Mouse (Mus musculus) fat pad, adult 2 months (tissue): ENCODE results near the gene Clrn3.

Experiments
- DNase-seq: peaks from one replicate; pipeline ENCODE4 v3.0.0-alpha.2; 2011; ENCODE audit warnings: low read depth, low spot score; ENCODE audit errors: extremely low read depth

Clrn3 gene

DNA sequence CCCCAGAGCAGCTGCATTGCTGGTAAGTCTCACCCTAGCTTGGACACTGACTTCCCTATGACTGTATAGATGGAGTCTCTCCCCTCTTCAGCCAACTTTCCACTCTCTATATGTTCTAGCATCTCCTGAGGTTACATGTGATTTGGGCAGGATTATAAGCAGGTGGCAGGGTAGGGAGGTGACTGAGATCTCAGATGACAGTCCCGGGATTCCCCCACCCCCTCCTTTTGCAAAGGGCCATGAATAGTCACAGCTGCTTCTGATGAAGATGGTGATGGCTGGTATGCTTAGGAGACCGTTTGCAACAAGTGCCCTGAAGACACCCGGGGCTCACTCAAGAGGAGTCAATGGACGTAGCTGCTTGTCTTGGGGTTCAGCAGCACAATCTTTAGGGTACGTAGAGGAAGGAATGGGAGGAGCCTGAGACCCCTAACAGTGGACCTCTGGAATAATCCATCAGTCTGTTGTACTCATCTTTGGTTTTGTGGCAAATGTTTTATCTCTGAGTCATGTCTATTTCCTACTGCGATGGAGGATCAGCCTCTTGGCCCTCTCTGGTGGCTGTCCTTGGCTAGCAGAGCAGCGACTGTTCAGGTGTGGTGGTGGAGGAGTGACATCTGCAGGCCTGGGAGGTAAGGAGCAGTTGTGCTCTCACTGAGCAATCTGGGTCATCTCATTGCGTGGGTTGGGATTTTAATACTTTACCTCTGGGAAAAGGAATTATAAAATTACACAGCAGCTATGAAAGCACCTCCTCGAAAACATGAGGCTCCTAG, 38.5 kb downstream of the Clrn3 start:
- no peak for DNase-seq

DNA sequence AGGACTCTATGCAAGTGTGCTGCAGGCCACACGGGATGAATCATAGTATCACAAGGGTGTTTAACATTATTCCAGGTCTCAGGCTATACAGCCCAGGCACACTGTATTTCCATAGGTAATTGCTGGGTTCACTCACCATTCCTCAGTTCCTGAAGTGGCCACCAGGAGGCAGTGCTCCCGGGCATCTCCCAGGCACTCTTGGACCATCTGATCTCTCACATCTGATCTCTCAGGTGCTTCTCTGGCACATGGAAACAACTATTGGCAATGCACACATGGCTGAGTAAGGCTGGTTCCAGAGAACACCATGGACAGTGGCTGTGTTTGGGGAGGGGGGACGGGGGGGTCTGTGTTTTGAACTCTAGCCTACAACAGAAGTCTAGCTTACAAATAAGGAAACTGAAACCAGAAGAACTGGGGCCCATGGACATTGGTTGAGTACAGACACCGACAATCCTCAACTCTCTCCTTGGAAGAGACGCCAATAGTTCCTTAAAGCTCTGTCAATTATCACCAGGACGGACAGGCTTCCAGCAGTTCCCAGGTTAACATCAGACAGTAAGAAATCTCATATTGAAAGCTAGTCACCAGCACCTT, 40.1 kb downstream of the Clrn3 start:
- DNase-seq = no peak

DNA sequence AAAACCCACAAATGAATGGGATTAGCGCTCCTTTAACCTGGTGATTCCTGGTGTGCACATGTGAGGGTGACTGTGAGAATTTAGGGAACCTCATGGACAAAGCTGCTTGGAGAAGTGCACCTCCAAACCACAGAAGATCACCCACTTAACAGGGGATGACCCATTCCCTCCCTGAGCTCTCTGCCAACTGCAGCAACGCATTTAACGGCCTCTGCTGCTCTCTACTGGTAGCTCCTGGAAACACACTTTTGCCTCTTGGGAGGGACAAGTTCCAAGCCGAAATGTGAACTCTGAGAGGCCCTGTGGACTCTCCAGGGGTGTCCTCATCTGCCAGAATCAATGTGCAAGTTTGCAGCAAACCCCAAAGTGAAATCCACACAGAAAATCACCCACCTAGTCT, 41.0 kb downstream of the Clrn3 start:
- DNase-seq = no peak

GRCm38 (mm10) chr7:135486645-135487382, 41.6 kb downstream of the Clrn3 start:
- no peak for DNase-seq

- no peak for DNase-seq
These were observed 42.6 kb downstream of the Clrn3 start for GRCm38 (mm10) chr7:135485796-135486410.

DNA sequence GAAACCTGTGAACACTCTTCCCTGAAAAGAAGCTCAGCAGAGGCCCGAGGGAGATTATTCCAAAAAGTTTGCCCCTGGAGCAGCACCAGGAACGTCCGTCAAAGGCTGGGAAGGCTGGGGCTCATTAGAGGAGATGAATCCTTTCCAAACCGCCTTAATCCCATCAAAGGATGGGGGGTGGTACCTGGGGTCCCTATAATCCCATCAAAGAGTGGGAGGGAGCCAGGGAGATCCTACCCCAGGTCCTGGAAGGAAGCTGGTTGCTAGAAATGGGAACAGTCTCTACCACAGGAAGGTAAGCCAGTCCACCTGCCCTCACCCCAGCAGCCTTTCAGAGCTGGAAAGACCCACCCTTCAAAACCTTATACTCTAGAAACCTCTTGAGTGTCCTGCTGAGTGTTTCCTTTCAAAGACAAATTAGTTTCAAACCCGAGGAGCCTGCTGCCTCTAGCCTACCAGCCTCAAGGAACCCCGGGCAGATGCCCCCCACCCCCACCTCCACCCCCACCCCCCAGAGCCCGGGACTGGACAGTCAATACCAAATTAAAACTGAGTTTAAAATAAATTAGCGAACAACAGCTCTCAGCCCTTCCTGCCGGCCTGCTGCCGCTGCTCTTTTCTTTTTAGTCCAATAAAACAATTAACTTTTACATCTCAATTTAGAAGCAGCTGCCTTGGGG, 43.2 kb downstream of the Clrn3 start:
- no peak for DNase-seq

- no peak for DNase-seq
These were observed 44.1 kb downstream of the Clrn3 start for GRCm38 (mm10) chr7:135484341-135484740.

GRCm38 (mm10) chr7:135483751-135484150, 44.7 kb downstream of the Clrn3 start:
- DNase-seq = no peak

- DNase-seq = no peak
These were observed 47.3 kb downstream of the Clrn3 start for GRCm38 (mm10) chr7:135481150-135481549.

GRCm38 (mm10) chr7:135479912-135480311, 48.5 kb downstream of the Clrn3 start:
- DNase-seq = no peak

- DNase-seq = no peak
These were observed 49.1 kb downstream of the Clrn3 start for GRCm38 (mm10) chr7:135479322-135479880.

DNA sequence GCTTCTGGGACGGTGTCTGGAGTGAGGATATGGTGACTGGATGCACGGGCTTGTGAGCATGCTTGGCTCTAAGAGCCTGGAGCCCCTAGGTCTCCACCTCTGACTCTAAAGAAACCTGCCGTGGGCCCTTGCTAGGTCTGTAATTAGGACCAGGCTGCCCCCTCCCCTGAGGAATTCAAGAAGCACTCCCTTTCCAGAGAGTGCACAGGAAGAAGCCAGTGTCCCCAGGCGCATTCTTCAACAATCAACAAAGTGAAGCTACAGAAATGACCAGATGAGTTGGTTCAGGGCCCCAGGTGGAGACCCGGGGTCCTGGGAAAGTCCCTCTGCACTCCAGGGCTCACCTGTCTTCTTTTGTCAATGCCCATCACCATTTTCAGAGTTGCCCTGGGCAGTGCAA, 51.2 kb downstream of the Clrn3 start:
- no peak for DNase-seq

- no peak for DNase-seq
These were observed 52.5 kb downstream of the Clrn3 start for GRCm38 (mm10) chr7:135475981-135476380.

- DNase-seq = no peak
These were observed 58.1 kb downstream of the Clrn3 start for GRCm38 (mm10) chr7:135470319-135470718.

GRCm38 (mm10) chr7:135468631-135469030, 59.8 kb downstream of the Clrn3 start:
- no peak for DNase-seq

DNA sequence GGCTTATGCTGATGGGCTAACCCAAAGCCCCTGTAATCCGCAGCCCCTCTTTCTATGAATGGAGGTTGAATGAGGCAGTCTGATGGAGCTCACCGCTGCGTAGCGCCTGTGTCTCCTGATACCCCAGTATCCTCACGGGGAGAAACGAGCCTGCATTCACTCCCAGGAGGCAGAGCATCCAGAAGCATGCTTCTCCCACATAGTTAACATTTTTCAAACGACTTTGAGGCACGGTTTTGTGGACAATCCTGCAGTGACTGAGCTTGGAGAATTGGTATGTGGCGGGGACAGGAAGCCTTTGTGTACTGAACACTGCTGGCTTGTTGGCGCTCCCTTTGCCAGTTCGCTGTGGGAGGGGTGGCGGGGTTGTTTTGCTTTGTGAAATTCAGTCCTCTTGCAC, 63.2 kb downstream of the Clrn3 start:
- no peak for DNase-seq

GRCm38 (mm10) chr7:135464689-135465259, 63.7 kb downstream of the Clrn3 start:
- no peak for DNase-seq
